Mouse (Mus musculus): Measurements from ENCODE around the gene Styx.

DNA sequence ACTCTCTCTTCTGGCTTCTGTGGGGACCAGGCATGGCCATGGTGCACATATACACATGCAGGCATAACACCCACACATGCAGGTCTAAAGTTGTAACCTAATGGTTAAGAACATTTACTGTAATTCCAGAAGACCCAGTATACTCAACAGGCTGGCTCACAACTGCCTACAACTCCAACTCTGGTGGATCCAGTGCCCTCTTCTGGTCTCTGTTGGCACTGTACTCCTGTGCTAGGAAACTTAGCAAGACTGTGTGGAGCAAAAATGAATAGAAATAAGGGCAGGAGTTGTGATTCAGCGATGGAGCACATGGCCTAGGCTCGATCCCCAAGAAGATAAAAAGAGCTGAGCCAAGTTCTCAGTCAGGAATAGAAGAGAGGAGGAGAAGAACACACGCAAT, 48.9 kb downstream of the Styx start:
- TF ChIP-seq CTCF (IDR thresholded peaks at IDR 0.05; ENCODE audit: extremely low read depth, insufficient read length, insufficient replicate concordance, low read depth, low read length) (peak; percentile 29; the same call in 1 of the 2 replicates), POLR2A (IDR thresholded peaks at IDR 0.05; ENCODE audit: low read depth, low read length) (no peak)
